25 mouse cellular contexts compared by ENCODE assay signal in genomic region chr10:33733241-33733640, GRCm38 (mm10). TPM values are rescaled to one million over a fixed set of nuclear protein-coding genes. Genes with fewer than 3 reads are reported as not detected.
"Had no signal": no experiment of that assay in that cellular context is flagged by ENCODE, and none has a peak within 500 bp of the region (broad histone marks: within the 10 kb centered on the region; RNA-seq: fewer than 3 reads in every experiment).

No protein-coding gene starts in this region.

- H3K4me3 ChIP-seq: limb, embryonic 12.5 days; limb, embryonic 15.5 days; midbrain, embryonic 12.5 days; midbrain, embryonic 15.5 days; neural tube, embryonic 12.5 days; neural tube, embryonic 15.5 days had no signal

- H3K9ac ChIP-seq: limb, embryonic 12.5 days; limb, embryonic 15.5 days; liver, embryonic 14.5 days; liver, postnatal 0 days; lung, embryonic 14.5 days; midbrain, embryonic 12.5 days; midbrain, embryonic 15.5 days; neural tube, embryonic 12.5 days; neural tube, embryonic 15.5 days had no signal

- DNase-seq: kidney, postnatal 14 days; kidney, postnatal 4 days; left cerebral cortex, postnatal 4 days; liver, postnatal 0 days; lung, embryonic 14.5 days; lung, postnatal 36 days; right cerebral cortex, adult 18-20 months; right cerebral cortex, postnatal 14 days; right cerebral cortex, postnatal 4 days; thymus, adult 2 months; thymus, postnatal 14 days; thymus, postnatal 4 days had no signal

- H3K9me3 ChIP-seq: limb, embryonic 15.5 days; midbrain, embryonic 12.5 days; midbrain, embryonic 15.5 days; neural tube, embryonic 12.5 days; neural tube, embryonic 15.5 days had no signal

- H3K27me3 ChIP-seq: limb, embryonic 12.5 days; limb, embryonic 15.5 days; midbrain, embryonic 12.5 days; midbrain, embryonic 15.5 days; neural tube, embryonic 12.5 days; neural tube, embryonic 15.5 days had no signal

- H3K27ac ChIP-seq: limb, embryonic 12.5 days; limb, embryonic 15.5 days; liver, embryonic 14.5 days; midbrain, embryonic 12.5 days; midbrain, embryonic 15.5 days; neural tube, embryonic 12.5 days; neural tube, embryonic 15.5 days; stomach, postnatal 0 days had no signal

- H3K4me2 ChIP-seq: limb, embryonic 12.5 days; limb, embryonic 15.5 days; liver, embryonic 11.5 days; lung, embryonic 14.5 days; midbrain, embryonic 12.5 days; midbrain, embryonic 15.5 days; neural tube, embryonic 12.5 days; neural tube, embryonic 15.5 days had no signal

- ATAC-seq: liver, postnatal 0 days; lung, postnatal 0 days; midbrain, embryonic 15.5 days had no signal

- H3K4me1 ChIP-seq: limb, embryonic 12.5 days; limb, embryonic 15.5 days; midbrain, embryonic 12.5 days; midbrain, embryonic 15.5 days; neural tube, embryonic 12.5 days; neural tube, embryonic 15.5 days had no signal

- H3K36me3 ChIP-seq: limb, embryonic 12.5 days; limb, embryonic 15.5 days; midbrain, embryonic 12.5 days; midbrain, embryonic 15.5 days; neural tube, embryonic 12.5 days; neural tube, embryonic 15.5 days had no signal

RNA-seq across cellular contexts. Expression of gene Sult3a2, which starts 53.3 kb away (rescaled TPM):
- total RNA-seq: megakaryocyte progenitor cell, adult 5-6 weeks had no signal
- polyA plus RNA-seq: kidney, embryonic 16.5 days; limb, embryonic 12.5 days; limb, embryonic 15.5 days; liver, embryonic 11.5 days; liver, embryonic 14.5 days; liver, postnatal 0 days; lung, embryonic 14.5 days; lung, postnatal 0 days; midbrain, embryonic 12.5 days; midbrain, embryonic 15.5 days; neural tube, embryonic 12.5 days; neural tube, embryonic 15.5 days; stomach, embryonic 14.5 days; stomach, postnatal 0 days; thymus, adult 2 months had no signal
